Mouse (Mus musculus) brain, embryonic 14.5 days (tissue): ENCODE measurements around the gene Dennd1a.

Source experiments
- CTCF ChIP-seq: fragments of 200-500 bp; IDR thresholded peaks from 2 replicates; pipeline ENCODE4 v1.5.1; 2012; ENCODE audit warnings: inconsistent platforms, mild to moderate bottlenecking, moderate library complexity, borderline replicate concordance; ENCODE audit not compliant: insufficient read depth, insufficient read length; ENCODE audit errors: extremely low read depth
- POLR2A ChIP-seq: fragments of 200-500 bp; IDR thresholded peaks from 2 replicates; pipeline ENCODE4 v1.6.1; 2012; ENCODE audit warnings: mild to moderate bottlenecking, inconsistent platforms, borderline replicate concordance; ENCODE audit not compliant: poor library complexity, insufficient read depth, insufficient read length, severe bottlenecking; ENCODE audit errors: extremely low read depth

DNA sequence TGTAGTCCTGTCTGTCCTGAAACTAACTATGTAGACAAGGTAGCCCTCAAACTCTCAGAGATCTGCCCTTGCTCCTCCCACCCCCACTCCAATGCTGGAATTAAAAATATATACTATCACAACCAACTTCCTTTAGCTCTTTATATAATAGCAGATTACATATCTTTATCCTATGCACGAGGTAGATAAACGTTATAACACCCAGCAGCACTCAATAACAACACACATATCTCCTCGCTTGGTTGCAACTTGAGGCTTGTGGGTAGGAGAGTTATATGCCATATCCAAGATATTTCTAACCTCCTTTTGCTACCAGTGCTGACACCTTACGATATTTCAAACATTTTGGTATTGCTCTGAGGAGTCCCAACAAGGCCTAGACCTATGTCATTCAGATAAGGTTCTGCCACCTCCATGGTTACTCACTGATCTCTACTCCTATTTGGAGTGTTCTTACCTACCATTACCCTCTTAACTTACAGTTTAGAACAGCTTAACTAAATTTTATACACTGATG, 346.3 kb downstream of the Dennd1a start:
- TF ChIP-seq CTCF, result no peak
- no peak for TF ChIP-seq POLR2A
